Mouse (Mus musculus): ENCODE data around the gene Catsperz. TPM values are rescaled to one million over a fixed set of nuclear protein-coding genes. Genes with fewer than 3 reads are reported as not detected.
"Not testable (repeated sequence)": the region's sequence is repeated elsewhere in the genome, so short reads cannot be mapped to it uniquely, and the experiment has no call there.

Catsperz gene
- polyA plus RNA-seq, 1 experiment from 2014 or later: 0.81 TPM

DNA sequence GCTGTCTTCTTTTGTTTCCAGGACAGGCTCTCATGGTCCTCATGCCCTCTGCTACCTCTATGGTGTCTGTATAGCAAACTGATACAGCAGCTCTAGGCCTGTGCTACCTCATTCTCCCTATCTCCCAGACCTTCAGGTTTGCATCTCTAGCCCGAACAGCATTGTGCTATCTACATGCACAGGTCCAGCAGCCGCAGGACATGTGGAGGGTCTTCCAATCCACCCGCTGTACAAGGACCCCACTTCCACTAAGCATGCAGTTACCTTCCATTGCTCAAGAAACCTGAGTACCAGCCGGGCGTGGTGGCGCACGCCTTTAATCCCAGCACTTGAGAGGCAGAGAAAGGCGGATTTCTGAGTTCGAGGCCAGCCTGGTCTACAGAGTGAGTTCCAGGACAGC is 10.6 kb downstream of the Catsperz start:
- Histone ChIP-seq H3K4me3 (ENCODE audit: low read depth, low read length) (no peak overlapping the region), H3K27me3 (ENCODE audit: insufficient read depth, low read length) (no peaks in the 10 kb centered on the region), H3K9me3 (ENCODE audit: low read length) (no peaks in the 10 kb centered on the region), H3K4me1 (ENCODE audit: insufficient read depth) (peaks cover 14% of the 10 kb centered on the region), H3K36me3 (replicated peaks; ENCODE audit: insufficient read depth, low read length) (peaks cover 44% of the 10 kb centered on the region), H3K9ac (replicated peaks) (no peak overlapping the region), H3K4me2 (ENCODE audit: low read depth, low read length) (no peak overlapping the region), H3K27ac (ENCODE audit: low read depth) (no peak overlapping the region)
- ATAC-seq (no peak), DNase-seq (no peak)
- no peak for TF ChIP-seq CTCF (IDR thresholded peaks at IDR 0.05; ENCODE audit: low read depth)
- WGBS (ENCODE audit: insufficient replicate concordance): 87% methylated on average over 9 of the region's 9 CpGs

DNA sequence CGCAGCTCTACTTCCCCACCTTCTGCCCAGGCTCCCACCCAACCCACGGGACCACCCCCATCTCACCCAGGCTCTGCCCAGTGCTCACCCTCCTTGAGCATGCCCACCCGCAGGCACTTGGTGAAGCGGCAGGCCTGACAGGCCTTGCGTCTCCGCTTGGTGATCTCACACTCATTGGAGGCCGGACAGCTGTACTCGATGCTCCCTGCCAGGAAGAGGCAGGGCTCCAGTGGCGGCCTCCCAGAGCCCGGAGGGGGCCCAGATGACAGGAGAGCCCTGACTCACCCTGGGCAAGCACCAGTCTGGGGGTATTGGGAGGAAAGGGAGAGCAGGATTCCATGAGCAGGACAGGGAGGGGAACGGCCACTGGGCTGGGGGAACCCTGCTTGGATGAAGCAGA is 11.2 kb downstream of the Catsperz start:
- ATAC-seq (no peak), DNase-seq (no peak)
- H3K27me3 ChIP-seq (ENCODE audit: insufficient read depth, low read length): no peaks in the 10 kb centered on the region
- TF ChIP-seq CTCF (IDR thresholded peaks at IDR 0.05; ENCODE audit: low read depth): no peak
- TF ChIP-seq EP300 (IDR thresholded peaks at IDR 0.05; ENCODE audit: low read depth): no peak
- WGBS (ENCODE audit: insufficient replicate concordance): 86% methylated on average over 11 of the region's 11 CpGs
- no peak overlapping the region for H3K9ac ChIP-seq (replicated peaks)
- H3K36me3 ChIP-seq (replicated peaks; ENCODE audit: insufficient read depth, low read length): peaks cover 43% of the 10 kb centered on the region
- H3K4me1 ChIP-seq (ENCODE audit: insufficient read depth): peaks cover 13% of the 10 kb centered on the region
- no peaks in the 10 kb centered on the region for H3K9me3 ChIP-seq (ENCODE audit: low read length)
- no peak overlapping the region for H3K4me3 ChIP-seq (ENCODE audit: low read depth, low read length)
- H3K4me2 ChIP-seq (ENCODE audit: low read depth, low read length): no peak overlapping the region
- H3K27ac ChIP-seq (ENCODE audit: low read depth): no peak overlapping the region

- Histone ChIP-seq H3K4me1 (ENCODE audit: insufficient read depth) (peaks cover 10% of the 10 kb centered on the region), H3K4me2 (ENCODE audit: low read depth, low read length) (no peak overlapping the region), H3K27ac (ENCODE audit: low read depth) (no peak overlapping the region), H3K4me3 (ENCODE audit: low read depth, low read length) (no peak overlapping the region), H3K9me3 (ENCODE audit: low read length) (no peaks in the 10 kb centered on the region), H3K27me3 (ENCODE audit: insufficient read depth, low read length) (no peaks in the 10 kb centered on the region), H3K36me3 (replicated peaks; ENCODE audit: insufficient read depth, low read length) (peaks cover 34% of the 10 kb centered on the region), H3K9ac (replicated peaks) (no peak overlapping the region)
- ATAC-seq: no peak
- TF ChIP-seq CTCF (IDR thresholded peaks at IDR 0.05; ENCODE audit: low read depth) (no peak), EP300 (IDR thresholded peaks at IDR 0.05; ENCODE audit: low read depth) (no peak)
- no peak for DNase-seq
- WGBS (ENCODE audit: insufficient replicate concordance): 80% methylated on average over 6 of the region's 6 CpGs
Measured at GRCm38 (mm10) chr19:6913036-6913435, 12.1 kb downstream of the Catsperz start.

DNA sequence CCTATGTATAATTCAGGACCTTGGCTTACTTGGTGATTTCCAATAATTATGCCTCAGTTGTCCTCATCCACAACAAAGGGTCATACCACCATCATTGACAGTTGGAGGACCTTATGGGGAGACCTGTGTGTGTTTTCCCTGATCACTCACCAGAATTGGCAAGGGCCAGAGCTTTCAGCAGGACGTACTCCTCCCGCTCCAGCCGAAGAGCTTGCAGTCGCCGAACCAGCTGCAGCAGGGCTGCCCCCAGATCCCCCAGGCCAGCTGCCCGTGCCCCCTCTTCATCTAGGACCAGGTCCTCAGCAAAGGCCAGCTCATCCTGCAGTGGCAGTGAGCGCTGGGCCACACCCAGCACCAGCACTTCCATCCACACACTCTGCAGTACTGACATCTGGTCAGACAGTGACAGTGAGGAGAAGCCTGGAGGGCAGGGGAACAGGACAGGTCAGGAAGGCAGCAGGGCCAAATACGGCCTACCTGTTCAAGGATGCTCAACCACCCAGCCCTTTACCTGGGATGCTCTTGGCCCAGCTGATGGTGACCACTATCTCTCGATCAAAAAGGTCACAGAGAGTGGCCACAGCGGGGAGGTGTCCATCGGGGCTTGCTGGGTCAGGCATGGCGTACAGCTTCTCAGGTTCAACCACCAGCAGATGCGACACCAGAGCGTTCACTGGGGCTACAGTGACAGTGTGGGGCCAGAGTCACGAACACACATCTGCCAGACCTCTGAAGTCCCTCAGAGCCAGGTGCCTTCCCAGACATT is 12.8 kb downstream of the Catsperz start:
- H3K36me3 ChIP-seq (replicated peaks; ENCODE audit: insufficient read depth, low read length): peaks cover 35% of the 10 kb centered on the region
- no peak overlapping the region for H3K9ac ChIP-seq (replicated peaks)
- no peaks in the 10 kb centered on the region for H3K9me3 ChIP-seq (ENCODE audit: low read length)
- ATAC-seq (no peak), DNase-seq (no peak)
- TF ChIP-seq EP300 (IDR thresholded peaks at IDR 0.05; ENCODE audit: low read depth) (no peak), CTCF (IDR thresholded peaks at IDR 0.05; ENCODE audit: low read depth) (no peak)
- H3K27ac ChIP-seq (ENCODE audit: low read depth): no peak overlapping the region
- WGBS (ENCODE audit: insufficient replicate concordance): 88% methylated on average over 15 of the region's 15 CpGs
- no peak overlapping the region for H3K4me2 ChIP-seq (ENCODE audit: low read depth, low read length)
- H3K4me3 ChIP-seq (ENCODE audit: low read depth, low read length): no peak overlapping the region
- peaks cover 17% of the 10 kb centered on the region for H3K4me1 ChIP-seq (ENCODE audit: insufficient read depth)
- H3K27me3 ChIP-seq (ENCODE audit: insufficient read depth, low read length): no peaks in the 10 kb centered on the region

DNA sequence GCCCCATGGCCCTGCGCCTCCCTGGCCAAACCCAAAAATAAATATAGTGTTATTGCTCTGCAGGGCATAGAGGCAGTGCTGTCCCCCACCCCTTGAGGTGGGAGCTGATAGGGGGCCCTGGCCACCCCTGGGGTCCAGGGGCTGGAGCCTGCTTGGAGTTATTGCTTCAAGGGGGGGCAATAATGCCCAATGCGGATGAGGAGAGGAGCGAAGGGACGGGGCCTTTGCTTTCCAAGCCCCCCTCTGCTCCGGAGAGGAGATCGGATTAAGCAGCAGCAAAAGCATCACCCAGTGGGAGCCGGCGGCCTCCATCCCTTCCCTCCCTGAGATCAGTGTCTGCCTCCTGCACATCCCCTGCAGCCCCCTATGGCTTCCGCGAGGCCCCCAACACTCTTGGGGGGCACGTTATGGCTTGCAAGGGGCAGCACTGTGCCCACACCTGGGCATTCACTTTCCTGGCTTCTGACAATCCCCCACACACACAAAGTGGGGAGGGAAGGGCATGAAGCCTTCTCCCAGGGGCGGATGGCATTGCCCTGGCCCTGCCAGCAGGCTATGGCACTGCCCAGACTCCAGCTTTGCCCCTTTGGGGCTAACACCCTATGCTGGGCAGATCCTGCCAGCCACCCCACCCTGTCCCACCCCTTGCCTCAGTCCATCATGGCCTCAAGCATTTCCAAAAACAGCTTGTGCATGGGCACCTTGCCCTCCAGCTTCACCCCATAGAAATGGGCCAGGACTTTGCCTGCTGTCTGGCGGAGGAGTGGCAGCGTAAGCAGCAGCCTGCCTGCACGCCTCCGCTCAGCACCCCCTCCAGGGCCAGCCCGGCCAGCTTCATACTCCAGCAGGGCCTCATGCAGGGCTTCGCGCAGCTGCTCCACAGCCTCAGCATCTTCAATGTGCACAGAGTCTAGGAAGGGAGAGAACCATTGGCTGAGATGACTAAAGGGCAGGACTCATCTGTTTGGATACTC is 13.8 kb downstream of the Catsperz start:
- DNase-seq: no peak
- no peak for TF ChIP-seq EP300 (IDR thresholded peaks at IDR 0.05; ENCODE audit: low read depth)
- no peak for TF ChIP-seq CTCF (IDR thresholded peaks at IDR 0.05; ENCODE audit: low read depth)
- H3K4me1 ChIP-seq (ENCODE audit: insufficient read depth): peaks cover 18% of the 10 kb centered on the region
- peak overlapping the region; percentile 51 for H3K9ac ChIP-seq (replicated peaks)
- H3K4me3 ChIP-seq (ENCODE audit: low read depth, low read length): peak overlapping the region; percentile 70
- H3K9me3 ChIP-seq (ENCODE audit: low read length): no peaks in the 10 kb centered on the region
- 83% methylated on average over 19 of the region's 19 CpGs for WGBS (ENCODE audit: insufficient replicate concordance)
- H3K36me3 ChIP-seq (replicated peaks; ENCODE audit: insufficient read depth, low read length): peaks cover 44% of the 10 kb centered on the region
- ATAC-seq: no peak
- H3K4me2 ChIP-seq (ENCODE audit: low read depth, low read length): peak overlapping the region; percentile 87
- H3K27ac ChIP-seq (ENCODE audit: low read depth): peak overlapping the region; percentile 16; the same call in 1 of the 2 replicates
- no peaks in the 10 kb centered on the region for H3K27me3 ChIP-seq (ENCODE audit: insufficient read depth, low read length)

DNA sequence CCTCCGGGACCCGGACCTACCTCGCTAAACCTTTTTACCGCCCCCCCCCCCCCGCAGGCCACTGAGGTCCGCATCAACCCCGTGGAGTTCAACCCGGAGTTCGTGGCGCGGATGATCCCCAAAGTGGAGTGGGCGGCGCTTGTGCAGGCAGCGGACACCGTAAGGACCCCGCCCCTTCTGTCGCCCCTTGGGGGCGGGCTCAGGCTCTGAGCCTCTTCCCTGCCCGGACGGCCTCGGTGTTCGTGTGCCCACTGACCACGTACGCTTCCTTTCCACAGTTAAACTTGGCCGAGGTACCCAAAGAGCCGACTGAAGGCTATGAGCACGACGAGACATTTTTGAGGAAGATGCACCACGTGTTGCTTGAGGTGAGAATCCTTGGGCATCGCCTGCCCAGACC is 14.9 kb downstream of the Catsperz start:
- WGBS (ENCODE audit: insufficient replicate concordance): under 1% methylated on average over 23 of the region's 30 CpGs

More for the DNA sequence above, 14.9 kb downstream of the Catsperz start:
- Histone ChIP-seq H3K4me2 (ENCODE audit: low read depth, low read length) (peak overlapping the region; percentile 87), H3K9ac (replicated peaks) (peak overlapping the region; percentile 73), H3K36me3 (replicated peaks; ENCODE audit: insufficient read depth, low read length) (peaks cover 53% of the 10 kb centered on the region), H3K4me3 (ENCODE audit: low read depth, low read length) (peak overlapping the region; percentile 70), H3K27ac (ENCODE audit: low read depth) (peak overlapping the region; percentile 98), H3K4me1 (ENCODE audit: insufficient read depth) (peaks cover 18% of the 10 kb centered on the region)
- DNase-seq: peak; percentile 67
- ATAC-seq: peak; percentile 22
- not testable (repeated sequence) for H3K27me3 ChIP-seq (ENCODE audit: insufficient read depth, low read length); H3K9me3 ChIP-seq (ENCODE audit: low read length)

All from liver, postnatal 0 days (tissue).